Mouse (Mus musculus) CH12F3 (cell line): Measurements from ENCODE around the gene Galnt17.

ENCODE experiments used
- in situ Hi-C: fragments of 300-500 bp; cut with MboI; formaldehyde crosslinking; loops from 2 replicates; pipeline ENCODE4 v1.14.3; 2020; ENCODE audit warnings: low sequenced_read_pairs

Galnt17 gene

GRCm38 (mm10) chr5:131039611-131040313, 268.5 kb downstream of the Galnt17 start:
- in situ Hi-C loops, result no loop called here

- in situ Hi-C loops, result no loop called here
Observed at GRCm38 (mm10) chr5:131024506-131024905, 283.8 kb downstream of the Galnt17 start.

- in situ Hi-C loops, result no loop called here
Observed at GRCm38 (mm10) chr5:131022396-131022993, 285.8 kb downstream of the Galnt17 start.

GRCm38 (mm10) chr5:131020936-131021335, 287.4 kb downstream of the Galnt17 start:
- in situ Hi-C loops, result no loop called here

GRCm38 (mm10) chr5:131019346-131019965, 288.8 kb downstream of the Galnt17 start:
- in situ Hi-C loops, result no loop called here

GRCm38 (mm10) chr5:131016066-131016465, 292.2 kb downstream of the Galnt17 start:
- in situ Hi-C loops, result no loop called here

GRCm38 (mm10) chr5:131015341-131015740, 293.0 kb downstream of the Galnt17 start:
- in situ Hi-C loops, result no loop called here

- in situ Hi-C loops, result no loop called here
Observed at GRCm38 (mm10) chr5:131013816-131014215, 294.5 kb downstream of the Galnt17 start.

- in situ Hi-C loops, result no loop called here
Observed at GRCm38 (mm10) chr5:131013101-131013500, 295.2 kb downstream of the Galnt17 start.

- in situ Hi-C loops, result no loop called here
Observed at GRCm38 (mm10) chr5:131009510-131009909, 298.8 kb downstream of the Galnt17 start.

GRCm38 (mm10) chr5:131008507-131008906, 299.8 kb downstream of the Galnt17 start:
- in situ Hi-C loops, result no loop called here

- in situ Hi-C loops, result no loop called here
Observed at GRCm38 (mm10) chr5:131007871-131008505, 300.3 kb downstream of the Galnt17 start.

- in situ Hi-C loops, result no loop called here
Observed at GRCm38 (mm10) chr5:131007198-131007597, 301.1 kb downstream of the Galnt17 start.

- in situ Hi-C loops, result no loop called here
Observed at GRCm38 (mm10) chr5:131006524-131006923, 301.8 kb downstream of the Galnt17 start.

- in situ Hi-C loops, result no loop called here
Observed at GRCm38 (mm10) chr5:131000572-131000971, 307.7 kb downstream of the Galnt17 start.

- in situ Hi-C loops, result no loop called here
Observed at GRCm38 (mm10) chr5:130979321-130979720, 329.0 kb downstream of the Galnt17 start.

- in situ Hi-C loops, result no loop called here
Observed at GRCm38 (mm10) chr5:130978871-130979270, 329.4 kb downstream of the Galnt17 start.

- in situ Hi-C loops, result no loop called here
Observed at GRCm38 (mm10) chr5:130977999-130978398, 330.3 kb downstream of the Galnt17 start.

- in situ Hi-C loops, result no loop called here
Observed at GRCm38 (mm10) chr5:130952361-130952760, 355.9 kb downstream of the Galnt17 start.

- in situ Hi-C loops, result no loop called here
Observed at GRCm38 (mm10) chr5:130950894-130951400, 357.4 kb downstream of the Galnt17 start.

GRCm38 (mm10) chr5:130950421-130950820, 357.9 kb downstream of the Galnt17 start:
- in situ Hi-C loops, result no loop called here
